Mouse (Mus musculus): Measurements from ENCODE around the gene Rasa2. TPM values are rescaled to one million over a fixed set of nuclear protein-coding genes. Genes with fewer than 3 reads are reported as not detected.
A peak's percentile ranks its signal among the peaks of the same experiment; 100 is the strongest.

Gene Rasa2
- total RNA-seq, 4 experiments from 2014 or later: 31.5 to 38.3 (median 36.4) TPM

DNA sequence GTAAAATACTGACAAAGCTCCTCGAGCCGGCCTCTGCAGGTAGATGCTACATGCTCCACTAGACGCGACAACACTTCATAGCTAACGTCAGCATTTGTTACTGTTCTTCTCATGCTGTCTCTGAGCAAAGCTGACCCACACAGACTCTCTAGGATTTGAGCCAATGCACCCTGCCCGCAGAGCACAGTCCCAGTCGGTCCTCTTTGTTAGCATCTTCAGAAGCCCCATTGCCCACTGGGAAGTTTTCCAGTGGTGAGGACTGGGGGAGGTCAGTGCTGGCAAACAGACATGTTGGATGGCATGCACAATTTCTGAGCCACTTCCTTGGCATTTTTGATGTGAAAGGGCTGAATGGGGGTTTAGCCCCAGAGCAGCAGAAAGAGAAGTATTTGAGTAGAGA, 8.0 kb upstream of the Rasa2 start:
- peak; percentile 26 to 48 for DNase-seq (ENCODE audit: low spot score in 2 of 2)

DNA sequence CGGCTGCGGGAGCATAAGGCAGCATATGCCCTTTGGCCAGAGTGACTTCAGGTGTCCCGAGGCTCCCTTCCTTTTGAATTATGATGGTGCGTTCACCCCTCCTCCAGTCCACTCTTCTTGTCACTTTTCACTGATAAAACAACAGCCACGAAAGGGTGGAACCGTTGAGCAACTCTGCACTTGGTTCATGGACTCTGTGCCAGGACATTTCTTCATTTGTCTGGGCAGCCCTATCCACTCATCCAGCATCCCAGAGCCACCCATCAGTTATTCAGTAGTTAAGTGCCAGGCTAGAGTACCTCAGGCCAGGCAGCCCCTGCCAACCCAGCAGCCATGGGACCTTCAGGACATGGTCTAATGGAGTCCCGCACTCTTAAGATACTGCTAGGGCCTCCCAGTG, 7.1 kb upstream of the Rasa2 start:
- no peak for DNase-seq (ENCODE audit: low spot score in 2 of 2)

DNA sequence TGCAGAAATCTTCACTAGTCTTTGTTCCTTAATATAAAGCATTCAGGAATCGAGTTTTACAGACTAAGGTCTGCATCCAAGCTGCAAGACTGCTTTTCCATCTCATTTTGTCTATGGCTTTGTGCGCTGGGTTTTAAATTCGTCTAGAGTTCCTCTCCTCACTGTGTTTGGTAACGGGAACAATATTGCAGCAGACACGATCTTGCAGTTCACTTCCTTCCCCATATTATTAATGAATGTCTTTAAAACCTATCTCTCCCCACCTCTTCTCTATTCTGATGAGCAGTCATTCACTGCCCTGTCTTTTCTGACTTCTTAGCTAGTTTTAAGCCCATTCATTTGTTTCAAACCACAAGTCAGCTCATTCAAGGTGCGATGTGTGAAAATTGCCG, 5.7 kb upstream of the Rasa2 start:
- DNase-seq (ENCODE audit: low spot score in 2 of 2): no peak

DNA sequence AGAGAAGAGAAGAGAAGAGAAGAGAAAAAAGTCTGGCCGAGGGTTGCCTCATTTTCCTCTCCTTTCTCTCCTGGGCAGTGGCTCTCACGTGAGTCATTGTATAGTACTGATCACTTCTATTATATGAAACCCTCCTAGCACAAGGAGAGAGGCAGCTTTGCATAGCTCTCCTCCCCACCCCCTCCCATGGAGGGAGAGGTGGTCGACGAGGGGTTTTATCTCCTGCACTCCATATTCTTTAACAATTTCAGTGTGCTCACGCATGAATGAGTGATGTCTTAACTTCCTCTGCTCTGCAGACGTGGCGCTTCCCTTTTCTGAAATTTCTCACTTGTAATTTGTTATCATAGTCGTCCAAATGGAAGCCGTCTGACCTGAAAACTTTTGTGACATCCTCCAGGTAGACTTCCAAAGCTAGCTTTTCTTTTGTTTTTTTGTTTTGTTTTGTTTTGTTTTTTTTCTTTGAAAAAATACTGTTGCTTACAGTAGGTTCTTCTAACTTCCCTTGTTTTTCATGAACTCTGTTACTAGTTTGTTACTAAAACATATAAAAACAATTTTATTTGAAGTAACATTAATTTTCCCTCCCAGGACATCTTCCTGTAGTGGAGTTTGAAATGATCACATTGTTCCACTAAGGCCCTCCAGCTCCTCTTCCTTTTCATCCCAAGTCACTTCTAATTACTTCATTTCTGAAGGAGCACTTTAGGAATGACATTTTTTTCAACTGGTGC, 5.2 kb upstream of the Rasa2 start:
- no peak for DNase-seq (ENCODE audit: low spot score in 2 of 2)

DNA sequence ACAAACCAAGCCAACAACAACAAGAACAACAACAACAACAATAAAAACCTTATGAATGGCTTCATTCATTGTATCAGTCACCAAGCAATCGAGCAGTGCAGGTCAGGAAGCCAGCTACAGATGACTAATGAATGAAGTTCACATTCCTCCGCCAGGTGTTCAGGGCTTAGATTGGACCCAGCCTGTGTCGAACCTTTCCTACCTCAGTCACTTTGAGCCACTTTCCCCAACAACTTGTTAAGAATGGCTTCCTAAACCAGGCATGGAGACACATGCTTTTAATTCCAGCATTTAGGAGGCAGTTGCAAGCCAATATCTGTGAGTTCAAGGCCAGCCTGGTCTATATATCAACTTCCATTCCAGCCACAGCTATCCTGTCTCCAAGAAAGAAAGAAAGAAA, 4.5 kb upstream of the Rasa2 start:
- DNase-seq (ENCODE audit: low spot score in 2 of 2): no peak

DNA sequence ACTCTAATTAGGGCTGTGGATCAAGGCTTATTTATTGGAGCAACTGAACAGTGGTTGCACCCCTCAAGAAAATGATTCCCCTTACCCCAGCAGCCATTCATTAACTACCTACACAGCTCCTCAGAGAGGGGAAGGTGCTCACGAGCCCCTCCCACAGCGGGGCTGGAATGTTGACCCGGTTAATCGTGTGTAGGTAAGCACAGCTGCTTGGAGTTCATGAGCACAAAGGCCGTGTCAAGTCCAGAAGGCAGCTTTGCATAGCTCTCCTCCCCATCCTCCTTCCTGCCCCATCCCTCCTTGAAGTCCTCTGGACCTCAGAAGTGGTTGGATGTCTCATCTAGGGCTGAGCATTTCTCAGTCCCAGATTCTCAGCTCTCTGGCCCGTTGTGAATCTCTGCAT, 3.8 kb upstream of the Rasa2 start:
- no peak for DNase-seq (ENCODE audit: low spot score in 2 of 2)

DNA sequence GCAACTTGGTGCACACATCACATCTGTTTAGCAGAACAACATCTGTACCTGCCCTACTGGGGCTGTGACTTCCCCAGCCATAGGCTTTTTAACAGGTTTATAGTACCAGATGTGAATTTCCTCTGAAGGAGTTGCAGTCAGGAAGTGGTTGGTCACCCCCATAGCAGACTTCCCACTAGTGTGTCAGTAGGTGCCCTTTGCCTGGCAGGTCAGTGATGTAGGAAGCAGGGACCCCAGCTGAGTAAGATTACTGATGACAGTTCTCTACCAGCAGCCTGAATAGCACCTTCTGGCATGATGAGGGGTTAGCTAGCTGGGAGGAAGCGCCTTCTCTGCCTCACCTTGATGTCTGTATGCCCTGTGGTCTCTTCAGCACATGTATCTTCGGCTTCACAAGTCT, 2.4 kb upstream of the Rasa2 start:
- no peak for DNase-seq (ENCODE audit: low spot score in 2 of 2)

DNA sequence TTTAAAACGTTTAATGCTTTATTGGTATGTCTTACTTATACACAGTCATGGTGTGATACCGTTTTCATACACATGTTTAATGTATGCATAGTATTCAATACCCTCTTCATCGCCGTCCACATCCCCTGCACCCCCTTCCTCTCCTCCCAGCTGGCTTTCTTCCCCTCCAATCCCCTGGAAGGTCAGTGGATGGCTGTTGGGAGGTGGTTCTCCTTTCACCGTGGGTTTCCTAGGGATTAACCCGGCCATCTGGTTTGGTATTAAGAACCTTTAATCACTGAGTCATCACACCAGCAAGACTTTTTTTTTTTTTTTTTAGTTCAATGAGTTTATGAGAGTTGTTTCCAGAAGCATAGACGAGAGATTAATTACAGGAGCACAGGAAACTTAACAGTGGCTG, 1.3 kb upstream of the Rasa2 start:
- DNase-seq (ENCODE audit: low spot score in 2 of 2): no peak

DNA sequence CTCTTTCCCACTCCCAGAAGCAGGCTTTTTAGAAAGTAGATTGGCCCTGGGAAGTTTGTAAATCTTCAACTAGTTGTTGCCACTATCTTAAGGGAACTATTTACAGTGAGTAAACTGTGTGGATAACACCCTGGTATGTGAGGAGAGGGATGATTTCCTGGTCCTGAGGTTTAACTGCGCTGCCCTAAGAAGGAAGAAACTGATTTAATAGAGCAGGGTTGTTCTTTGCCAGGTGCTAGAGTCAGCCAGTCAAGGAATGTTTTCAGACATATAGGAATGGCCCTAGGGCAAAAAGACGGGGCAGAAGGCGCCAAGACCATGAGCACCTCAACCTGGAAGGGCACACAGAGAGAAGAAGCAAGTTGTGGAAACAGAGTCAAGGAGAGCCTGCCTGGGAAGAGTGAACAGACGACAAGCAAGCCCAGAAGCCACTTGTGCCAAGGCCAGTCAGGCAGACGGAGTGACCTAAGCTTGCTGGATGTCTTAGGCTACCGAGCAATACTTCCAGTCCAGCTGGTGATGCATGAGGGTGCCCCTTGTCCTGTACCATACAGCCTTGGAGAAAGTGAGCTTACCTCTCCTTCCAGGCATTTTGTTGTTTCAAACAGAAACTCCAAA, 765 bp upstream of the Rasa2 start:
- DNase-seq (ENCODE audit: low spot score in 2 of 2): no peak

DNA sequence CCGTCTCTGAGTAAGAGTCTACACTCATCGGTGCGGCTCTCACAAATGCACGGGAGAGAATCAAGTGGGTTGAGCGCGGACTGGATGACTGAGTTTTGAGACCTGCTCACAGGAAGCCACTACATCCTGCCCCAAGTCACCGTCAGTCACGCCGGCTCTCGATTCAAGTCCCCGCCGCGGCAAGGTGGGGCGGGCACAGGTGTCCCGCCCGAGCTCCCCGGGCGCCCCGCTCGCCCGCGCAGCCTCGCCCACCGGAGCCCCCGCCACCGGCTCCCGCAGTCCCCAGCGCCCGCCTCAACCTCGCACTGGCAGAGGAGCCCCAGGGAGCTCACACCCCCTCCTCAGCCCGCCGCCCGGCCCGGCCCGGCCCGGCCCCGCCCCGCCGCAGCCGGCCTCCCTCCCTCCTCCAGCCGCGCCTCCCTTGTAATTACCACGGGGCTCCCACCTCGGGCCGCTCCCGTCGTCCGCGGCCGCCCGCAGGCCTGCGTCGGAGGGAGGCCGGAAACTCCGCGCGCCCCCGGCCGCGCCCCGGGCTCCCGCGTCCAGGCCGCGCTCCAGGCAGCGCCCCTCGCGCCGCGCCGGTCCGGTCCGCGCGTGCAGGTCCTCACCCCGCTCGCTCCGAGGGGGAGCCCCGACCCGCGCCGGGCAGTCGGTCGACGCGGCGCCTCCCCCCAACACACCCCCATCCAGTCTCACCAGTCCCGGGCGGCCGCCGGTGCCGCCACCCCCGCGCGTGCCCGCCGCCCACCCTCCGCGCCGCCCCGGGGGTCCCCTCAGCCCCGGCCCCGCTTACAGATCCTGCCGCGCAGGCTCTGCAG, 637 bp downstream of the Rasa2 start:
- no peak for DNase-seq (ENCODE audit: low spot score in 2 of 2)

DNA sequence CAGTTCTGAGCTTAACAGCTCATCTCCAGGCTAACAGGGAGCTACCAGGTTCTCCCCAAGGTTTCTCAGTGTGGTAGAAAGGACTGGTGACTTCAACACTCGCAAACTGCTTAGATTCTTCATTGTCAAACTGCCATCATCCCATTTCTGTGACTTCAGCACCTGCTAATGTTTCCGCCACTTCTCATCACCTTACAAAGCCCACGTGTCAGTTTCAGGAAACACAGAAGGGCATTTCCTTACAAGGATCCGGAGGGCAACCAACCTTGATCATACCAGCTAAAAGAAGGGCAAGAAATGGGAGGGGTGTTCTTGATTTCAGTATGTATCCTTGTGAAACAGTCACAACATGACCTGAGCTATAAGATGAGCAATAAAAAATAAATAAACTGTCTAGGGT, 2.3 kb downstream of the Rasa2 start:
- no peak for DNase-seq (ENCODE audit: low spot score in 2 of 2)

DNA sequence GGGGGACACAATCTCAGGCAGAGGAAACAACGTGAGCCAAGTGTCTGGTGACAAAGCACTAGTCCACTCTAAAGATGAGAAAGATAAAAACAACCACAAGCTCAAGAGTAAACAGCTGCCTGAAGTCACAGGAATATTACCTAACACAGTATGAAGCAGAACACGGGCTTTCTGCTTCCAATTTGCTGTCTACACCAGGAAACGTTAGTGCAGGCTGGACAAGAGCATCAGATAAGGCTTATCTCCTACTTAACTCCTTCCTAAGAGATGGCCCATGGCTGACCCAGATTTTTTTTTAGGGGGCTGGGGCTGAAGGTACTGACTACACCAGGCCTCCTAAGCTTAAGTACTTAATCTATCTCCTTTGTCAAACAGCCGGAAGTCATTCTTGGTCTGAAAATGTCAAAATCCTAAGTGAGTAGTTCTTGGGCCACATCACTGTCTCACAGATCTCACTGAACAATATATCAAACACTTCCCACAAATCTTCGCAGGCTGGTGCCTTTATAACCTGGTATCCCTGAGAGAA, 3.8 kb downstream of the Rasa2 start:
- no peak for DNase-seq (ENCODE audit: low spot score in 2 of 2)

DNA sequence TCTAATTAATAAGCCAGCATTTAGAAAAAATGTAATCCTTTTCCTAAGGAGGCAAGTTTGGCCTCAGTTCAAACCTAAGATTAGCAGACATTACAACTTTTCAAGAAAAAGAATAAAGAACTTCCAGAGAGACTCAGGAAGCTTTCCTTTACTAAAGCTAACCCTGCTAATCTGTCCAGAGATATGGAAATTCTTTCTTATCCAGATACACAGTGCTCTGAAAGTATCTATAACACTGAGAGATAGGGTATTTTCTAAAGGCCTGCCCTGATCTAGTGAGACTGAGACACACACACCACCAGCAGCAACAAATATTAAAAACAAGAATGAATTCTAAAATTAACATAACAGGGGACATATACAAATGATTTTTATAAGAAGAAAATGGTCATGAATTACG, 4.4 kb downstream of the Rasa2 start:
- DNase-seq (ENCODE audit: low spot score in 2 of 2): no peak

DNA sequence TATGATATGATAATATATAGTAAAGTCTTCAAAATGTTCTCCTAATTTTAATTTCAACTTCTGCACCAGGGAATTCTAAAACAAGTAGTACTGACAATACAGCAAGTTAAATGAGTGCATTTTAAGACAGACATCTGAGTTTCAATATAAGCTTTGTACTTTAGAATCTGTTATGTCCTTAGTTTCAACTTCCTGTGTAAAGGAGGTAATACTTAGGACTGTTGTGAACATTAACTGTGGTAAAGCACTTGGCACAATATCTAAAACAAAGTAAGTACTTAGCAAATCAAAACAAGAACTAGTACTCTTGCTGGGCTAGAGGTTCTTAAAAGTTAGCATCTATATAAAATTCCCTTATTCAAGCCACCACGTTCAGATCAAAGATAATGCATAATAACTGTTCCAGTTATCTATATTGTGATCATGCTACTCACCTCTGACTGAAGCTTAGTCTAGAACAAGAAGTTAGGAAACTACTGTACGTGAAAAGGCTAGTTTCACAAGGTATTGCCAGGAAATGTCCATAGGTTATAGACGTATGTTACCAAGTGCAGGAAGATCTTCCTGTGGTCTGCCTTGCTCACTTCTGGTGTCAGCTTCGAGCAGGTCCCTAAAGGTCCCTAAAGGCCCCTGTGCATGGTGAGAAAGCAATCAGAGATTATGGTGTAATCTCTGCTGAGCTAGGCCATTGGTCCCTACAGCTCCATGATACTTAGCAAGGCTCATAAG, 12.8 kb downstream of the Rasa2 start:
- no peak for DNase-seq (ENCODE audit: low spot score in 2 of 2)

DNA sequence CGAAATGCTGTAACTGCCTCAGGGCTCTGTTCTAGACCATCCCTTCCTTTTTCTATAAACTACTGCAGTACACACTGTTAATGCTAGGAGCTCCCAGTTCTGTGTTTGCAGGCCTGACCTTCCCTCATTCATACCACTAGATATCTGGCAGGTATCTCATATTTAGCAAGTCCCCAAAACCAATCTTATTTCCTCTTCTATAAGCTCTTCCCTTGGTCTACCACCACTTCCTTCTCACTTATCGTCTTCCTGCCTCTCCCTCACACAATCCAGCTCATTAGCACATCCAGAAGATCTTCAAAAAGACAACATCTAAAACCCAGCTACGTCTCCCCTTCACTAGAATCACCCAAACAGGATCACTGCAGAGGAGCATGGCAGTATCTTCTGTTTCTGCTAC, 19.1 kb downstream of the Rasa2 start:
- DNase-seq (ENCODE audit: low spot score in 2 of 2): no peak

DNA sequence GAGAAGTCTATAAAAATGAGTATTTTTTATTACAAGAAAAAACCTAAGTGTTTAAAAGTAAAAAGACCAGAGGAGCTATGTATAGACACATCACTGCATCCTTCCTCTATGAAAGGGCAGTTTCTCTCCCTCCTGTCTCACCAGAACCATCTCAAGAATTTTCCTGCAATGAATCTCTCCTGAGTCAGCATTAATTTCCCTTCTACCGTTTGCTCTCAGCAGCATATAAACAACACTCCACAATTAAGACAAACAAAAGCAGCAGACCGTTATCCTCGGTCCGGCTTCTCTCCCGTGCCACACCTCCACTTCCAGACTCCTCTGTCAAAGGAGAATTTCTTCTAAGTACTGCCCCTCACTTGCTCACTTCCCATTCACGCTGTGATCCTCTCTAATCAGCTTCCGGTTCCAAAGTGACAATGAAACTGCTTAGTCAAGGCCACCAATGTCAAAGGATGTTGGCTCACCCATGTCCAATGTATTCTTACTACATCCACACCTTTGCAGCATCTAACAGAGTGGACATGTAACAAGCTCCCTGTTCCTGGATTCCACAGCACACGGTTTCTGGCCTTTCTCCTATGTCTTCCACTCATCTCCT, 19.6 kb downstream of the Rasa2 start:
- no peak for DNase-seq (ENCODE audit: low spot score in 2 of 2)

DNA sequence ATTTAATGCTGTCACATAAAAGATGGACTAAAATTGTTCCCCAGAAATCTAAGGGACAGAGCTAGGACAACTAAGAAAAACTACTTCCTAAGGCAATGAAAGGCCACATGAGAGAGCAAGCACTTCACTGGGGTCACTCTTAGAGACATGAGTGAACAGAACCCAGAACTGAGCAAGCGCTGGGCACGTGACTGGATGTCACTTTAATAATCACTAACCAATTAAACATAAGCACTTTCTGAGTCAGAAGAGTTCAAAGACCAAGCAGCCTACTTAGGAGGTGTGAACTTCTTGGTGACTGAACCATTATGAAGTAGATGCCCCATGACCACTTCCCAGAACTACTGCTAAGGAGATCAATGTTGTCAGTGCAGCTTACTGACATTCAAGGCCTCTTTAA, 20.6 kb downstream of the Rasa2 start:
- no peak for DNase-seq (ENCODE audit: low spot score in 2 of 2)

DNA sequence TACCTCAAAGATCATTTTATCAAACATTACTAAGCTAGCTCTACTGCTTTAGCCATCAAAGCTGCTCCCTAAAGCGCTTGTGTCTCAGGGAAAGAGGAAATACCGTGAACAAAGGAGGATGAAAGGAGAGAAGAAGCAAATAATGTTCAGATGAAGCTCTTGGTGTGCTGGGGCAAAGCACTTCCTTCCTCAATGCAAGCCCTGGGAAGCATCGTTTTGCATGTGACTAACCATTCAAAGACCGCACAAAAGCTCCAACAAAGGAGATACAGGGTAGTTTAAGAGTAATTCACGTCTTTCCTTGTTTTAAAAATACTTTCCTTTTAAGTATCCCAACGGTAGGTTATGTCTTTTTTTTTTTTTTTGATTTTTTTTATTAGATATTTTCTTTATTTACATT, 28.0 kb downstream of the Rasa2 start:
- DNase-seq (ENCODE audit: low spot score in 2 of 2): no peak

DNA sequence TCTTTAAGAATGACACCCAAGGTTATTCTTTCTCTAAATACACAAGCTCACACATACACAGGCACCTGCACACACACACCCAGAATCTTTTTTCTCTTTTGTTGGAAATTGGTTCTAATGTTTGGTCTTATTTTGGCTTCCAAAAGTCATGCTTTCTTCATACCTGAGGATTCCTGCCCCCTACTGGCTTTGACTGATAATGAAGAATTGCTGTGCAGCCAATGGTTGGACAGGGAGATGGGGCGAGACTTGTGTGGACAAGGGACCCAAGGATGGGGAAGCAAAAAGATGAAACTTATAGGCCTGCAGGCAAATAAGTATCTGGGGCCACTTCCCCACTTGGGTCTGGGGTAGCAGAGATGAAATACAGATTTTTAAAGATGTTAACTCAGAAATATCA, 33.5 kb downstream of the Rasa2 start:
- DNase-seq (ENCODE audit: low spot score in 2 of 2): no peak

DNA sequence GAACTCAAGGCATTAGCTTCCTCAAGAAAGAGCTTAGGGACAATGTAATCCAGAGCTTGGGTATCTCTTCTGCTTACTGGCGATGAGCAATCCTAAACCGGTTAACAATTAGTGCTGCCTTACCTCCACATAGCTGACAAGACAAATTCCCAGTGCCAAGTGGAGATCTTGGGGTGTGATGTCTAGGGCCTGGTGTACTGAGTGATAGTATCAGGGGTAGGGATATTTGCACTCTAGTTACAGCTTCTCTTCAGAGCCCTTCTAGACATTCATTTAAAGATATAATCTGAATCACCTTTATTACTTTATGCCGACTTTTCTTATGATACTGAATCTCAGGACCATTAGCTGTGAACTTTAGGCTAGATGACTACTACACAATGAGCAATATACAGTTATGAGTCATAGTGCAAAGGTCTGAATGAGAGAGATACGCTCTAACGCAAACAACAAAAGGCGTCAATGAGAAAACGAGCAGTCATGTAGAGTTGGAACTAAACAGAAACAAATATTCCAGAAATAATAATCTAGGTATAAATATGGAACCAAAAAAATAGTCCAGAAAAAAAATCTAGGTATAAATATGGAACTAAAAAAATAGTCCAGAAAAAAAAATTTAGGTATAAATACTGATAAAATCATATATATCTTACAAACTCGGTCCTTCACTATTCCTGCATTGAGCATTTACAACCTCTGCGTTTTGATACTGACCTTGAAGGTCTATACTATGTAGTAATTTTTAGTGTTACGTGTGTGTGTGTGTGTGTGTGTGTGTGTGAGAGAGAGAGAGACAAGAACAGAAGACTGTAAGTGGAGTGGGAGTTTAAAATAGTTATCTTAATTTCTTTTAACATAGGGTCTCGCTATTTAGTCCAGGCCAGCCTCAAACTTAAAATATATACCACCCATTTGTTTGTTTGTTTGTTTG, 38.5 kb downstream of the Rasa2 start:
- no peak for DNase-seq (ENCODE audit: low spot score in 2 of 2)

Data from layer of hippocampus, adult 8-10 months (tissue).